Mouse (Mus musculus): ENCODE data around the gene Gm10642.

GRCm38 (mm10) chr9:70688301-70688968 is 32.4 kb downstream of the Gm10642 start:
- no peak for TF ChIP-seq POLR2A (IDR thresholded peaks at IDR 0.05; ENCODE audit: insufficient read depth, low read depth, low read length)
- TF ChIP-seq CTCF (IDR thresholded peaks at IDR 0.05): no peak
- no peak for TF ChIP-seq EP300 (IDR thresholded peaks at IDR 0.05; ENCODE audit: insufficient read depth, low read depth, low read length)
